Mouse (Mus musculus) kidney, adult 18-20 months (tissue): Measurements from ENCODE around the gene Fbxo30.

Experiments
- DNase-seq: peaks from one replicate; pipeline ENCODE4 v3.0.0; 2021

Fbxo30 gene

DNA sequence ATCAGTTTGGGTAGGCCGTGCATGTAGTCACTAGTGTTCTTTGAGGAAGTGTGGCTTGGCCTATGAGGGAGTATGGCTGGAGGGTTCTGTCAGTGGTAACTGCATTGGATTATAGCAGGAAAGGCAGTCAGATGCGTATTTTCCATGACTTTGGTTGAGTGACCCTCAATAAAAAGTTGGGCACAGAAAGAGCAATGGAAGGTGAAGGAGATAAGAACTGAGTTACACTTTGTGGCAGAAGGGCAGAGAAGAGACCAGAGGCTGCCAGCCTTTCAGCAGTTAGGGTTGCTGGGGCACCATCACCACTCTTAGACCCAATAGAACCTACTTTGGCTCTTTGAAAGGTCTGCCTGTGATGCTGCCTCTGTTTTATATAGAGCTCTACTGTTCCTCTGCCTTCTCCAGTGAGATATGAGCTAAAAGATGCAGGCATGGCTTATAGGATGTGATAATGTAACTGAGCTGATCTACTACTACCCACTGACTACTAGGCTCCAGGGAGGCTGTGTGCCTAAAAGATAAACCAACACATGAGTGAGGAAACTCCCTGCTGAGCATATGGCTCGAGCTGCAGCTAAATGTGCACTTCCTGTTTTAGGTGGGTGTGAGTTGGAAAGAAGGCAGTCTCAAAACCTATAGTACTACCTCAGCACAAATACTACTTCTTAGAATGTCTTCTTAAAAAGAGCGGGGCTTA, 42.2 kb downstream of the Fbxo30 start:
- DNase-seq, result no peak

DNA sequence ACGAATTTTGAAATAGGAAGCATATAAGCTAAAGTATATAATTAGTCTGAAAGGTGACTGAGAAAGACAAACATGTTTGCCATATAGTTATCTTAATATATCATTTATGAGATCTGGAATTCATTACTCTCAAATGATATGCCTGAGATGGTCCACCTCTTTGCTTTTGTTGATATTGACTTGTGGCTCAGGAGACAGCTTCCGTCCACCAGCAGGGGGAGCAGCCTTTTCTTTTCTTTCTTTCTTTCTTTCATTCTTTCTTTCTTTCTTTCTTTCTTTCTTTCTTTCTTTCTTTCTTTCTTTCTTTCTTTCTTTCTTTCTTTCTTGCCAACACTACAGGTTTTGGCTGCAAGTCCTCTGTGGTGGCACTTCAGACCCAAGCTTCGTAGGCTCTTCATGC, 45.4 kb downstream of the Fbxo30 start:
- no peak for DNase-seq

DNA sequence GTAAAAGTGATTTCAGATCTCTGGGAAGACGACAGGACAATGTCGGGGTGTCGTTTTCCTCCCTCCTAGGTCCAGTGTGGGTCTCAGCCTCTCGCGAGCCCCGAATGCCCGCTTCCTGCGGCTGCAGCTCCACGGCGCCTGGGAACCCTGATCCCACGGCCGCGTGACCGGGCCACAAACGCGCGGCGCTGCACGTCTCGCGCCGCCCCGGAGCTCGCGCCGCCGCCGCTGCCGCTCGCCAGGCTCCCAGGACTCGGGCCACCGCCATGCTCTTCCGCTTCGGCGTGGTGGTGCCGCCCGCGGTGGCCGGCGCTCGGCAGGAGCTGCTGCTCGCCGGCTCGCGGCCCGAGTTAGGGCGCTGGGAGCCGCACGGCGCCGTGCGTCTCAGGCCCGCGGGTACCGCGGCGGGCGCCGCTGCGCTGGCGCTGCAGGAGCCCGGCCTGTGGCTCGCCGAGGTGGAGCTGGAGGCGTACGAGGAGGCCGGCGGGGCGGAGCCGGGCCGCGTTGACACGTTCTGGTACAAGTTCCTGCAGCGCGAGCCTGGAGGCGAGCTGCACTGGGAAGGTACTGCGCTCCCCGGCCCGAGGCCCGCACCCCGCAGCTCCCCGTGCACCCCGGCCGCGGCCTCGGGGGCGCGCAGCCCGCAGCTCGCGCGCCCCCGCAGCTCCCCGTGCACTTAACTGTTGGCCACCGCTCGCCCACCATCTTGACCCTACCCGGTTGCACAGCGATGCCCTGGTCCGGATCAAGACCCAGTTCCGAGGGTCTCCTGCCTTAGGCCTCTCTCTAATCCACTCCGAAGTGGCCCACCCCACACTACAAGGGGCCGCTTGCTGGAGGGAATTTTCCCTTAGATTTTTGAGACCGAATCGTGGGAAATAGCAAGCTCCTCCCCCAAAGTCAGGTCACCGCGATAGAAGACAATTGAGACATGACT, 62.3 kb downstream of the Fbxo30 start, which contains the start of gene Epm2a:
TSS of gene Epm2a (plus strand) at position 200 of the 937 bp plus-strand sequence.
- DNase-seq, result peak; percentile 88

DNA sequence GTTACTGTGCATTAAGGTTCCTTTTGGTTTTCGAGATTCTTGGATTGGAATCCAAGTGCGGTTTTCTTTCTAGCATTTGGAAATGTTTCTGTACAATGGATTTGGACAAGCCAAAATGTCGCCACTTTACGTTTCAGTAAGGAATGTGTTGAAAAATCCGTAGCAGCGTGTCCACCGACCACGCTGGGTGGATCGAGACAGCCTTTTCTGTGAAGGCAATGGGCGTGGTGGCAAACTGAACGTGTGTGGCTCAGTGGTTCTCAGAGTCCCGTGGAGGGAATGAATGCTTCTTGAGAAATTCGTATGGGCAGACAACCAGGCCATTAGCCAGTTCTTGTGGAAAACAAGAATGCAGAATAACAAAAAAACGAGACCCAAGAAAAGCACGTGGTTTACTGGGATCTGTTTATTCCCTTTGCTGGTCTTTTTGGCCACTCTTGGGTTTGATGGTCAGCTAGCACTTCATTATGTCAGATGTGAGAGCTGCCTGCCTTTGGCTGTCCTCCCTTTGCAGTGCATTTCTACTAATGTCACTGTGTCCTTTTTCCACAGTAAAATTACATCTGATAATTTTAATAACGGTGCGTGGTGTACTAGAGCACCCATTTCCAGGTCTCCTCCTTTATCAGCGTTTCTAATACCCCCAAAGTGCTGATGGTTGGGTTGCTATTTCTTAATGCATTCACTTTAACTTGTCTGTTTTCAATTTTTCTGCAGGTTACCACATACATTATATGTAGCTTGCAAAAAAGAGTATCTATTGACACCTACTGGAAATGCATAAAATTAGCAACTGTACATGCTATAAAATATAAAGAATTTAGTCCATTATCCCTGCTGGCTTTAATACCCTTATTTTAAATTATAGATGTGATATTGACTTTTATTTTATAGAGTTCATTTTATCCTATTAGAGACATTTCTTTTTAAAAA, 63.7 kb downstream of the Fbxo30 start:
- DNase-seq, result no peak
